Mouse (Mus musculus) MEL (cell line): ENCODE measurements around the gene Gm10717.
"Not testable (repeated sequence)": the region's sequence is repeated elsewhere in the genome, so short reads cannot be mapped to it uniquely, and the experiment has no call there.

Experiments
- BHLHE40 ChIP-seq: IDR thresholded peaks from 2 replicates; pipeline ENCODE4 v1.6.1; 2012; ENCODE audit warnings: low read depth, mild to moderate bottlenecking, inconsistent platforms, low read length, improper control_type of control experiment, borderline replicate concordance
- CTCF ChIP-seq, 3 experiments: IDR thresholded peaks in 2 of 3; conservative IDR thresholded peaks in 1 of 3; 2 replicates each; pipeline ENCODE4 v1.5.1; 2011 to 2012; ENCODE audit warnings: low read length in 3 of 3, low read depth in 2 of 3, mild to moderate bottlenecking in 2 of 3, improper control_type of control experiment in 1 of 3, inconsistent platforms in 1 of 3, mixed read lengths in 1 of 3, moderate library complexity in 1 of 3; ENCODE audit not compliant: control insufficient read depth in 1 of 3, insufficient read depth in 1 of 3, poor library complexity in 1 of 3, severe bottlenecking in 1 of 3
- ELF1 ChIP-seq: IDR thresholded peaks from 2 replicates; pipeline ENCODE4 v1.6.1; 2014; ENCODE audit warnings: low read depth, mild to moderate bottlenecking, inconsistent platforms, low read length, improper control_type of control experiment, moderate library complexity
- EP300 ChIP-seq, 2 experiments: IDR thresholded peaks; 2 replicates each; pipeline ENCODE4 v1.6.1; 2011; ENCODE audit warnings: improper control_type of control experiment in 2 of 2, low read length in 2 of 2, low read depth in 1 of 2, mild to moderate bottlenecking in 1 of 2
- ETS1 ChIP-seq: IDR thresholded peaks from 2 replicates; pipeline ENCODE4 v1.6.1; 2012; ENCODE audit warnings: low read depth, mild to moderate bottlenecking, inconsistent platforms, low read length, improper control_type of control experiment, moderate library complexity
- GATA1 ChIP-seq: IDR thresholded peaks from 2 replicates; pipeline ENCODE4 v1.6.1; 2011; ENCODE audit warnings: low read depth, low read length, improper control_type of control experiment
- MAX ChIP-seq: IDR thresholded peaks from 2 replicates; pipeline ENCODE4 v1.6.1; 2011; ENCODE audit warnings: low read length, improper control_type of control experiment
- MXI1 ChIP-seq: IDR thresholded peaks from 2 replicates; pipeline ENCODE4 v1.6.1; 2011; ENCODE audit warnings: mild to moderate bottlenecking, low read depth, low read length, improper control_type of control experiment
- MYB ChIP-seq: IDR thresholded peaks from 2 replicates; pipeline ENCODE4 v1.6.1; 2011; ENCODE audit warnings: mild to moderate bottlenecking, low read depth, low read length, improper control_type of control experiment
- POLR2A ChIP-seq, 2 experiments: IDR thresholded peaks; 2 replicates each; pipeline ENCODE4 v1.6.1; 2011 to 2012; ENCODE audit warnings: low read length in 2 of 2, mild to moderate bottlenecking in 2 of 2, control low read depth in 1 of 2, improper control_type of control experiment in 1 of 2, low read depth in 1 of 2, moderate library complexity in 1 of 2; ENCODE audit not compliant: control insufficient read depth in 1 of 2, insufficient read depth in 1 of 2, poor library complexity in 1 of 2
- TBP ChIP-seq: IDR thresholded peaks from 2 replicates; pipeline ENCODE4 v1.8.0; 2011; ENCODE audit warnings: low read depth, low read length, improper control_type of control experiment
- ZKSCAN1 ChIP-seq: IDR thresholded peaks from 2 replicates; pipeline ENCODE4 v1.6.1; 2012; ENCODE audit warnings: low read depth, mild to moderate bottlenecking, inconsistent platforms, low read length, improper control_type of control experiment, moderate library complexity

- not testable (repeated sequence) for TF ChIP-seq POLR2A (IDR thresholded peaks at IDR 0.05; ENCODE audit: control insufficient read depth in 1 of 2, insufficient read depth in 1 of 2, low read depth in 1 of 2, low read length in 2 of 2, poor library complexity in 1 of 2); EP300 (IDR thresholded peaks at IDR 0.05; ENCODE audit: low read depth in 1 of 2, low read length in 2 of 2); ZKSCAN1; CTCF (IDR thresholded peaks at IDR 0.05 in 2 of 3, conservative IDR thresholded peaks at IDR 0.05 in 1 of 3; ENCODE audit: control insufficient read depth in 1 of 3, insufficient read depth in 1 of 3, low read depth in 2 of 3, low read length in 3 of 3, poor library complexity in 1 of 3, severe bottlenecking in 1 of 3); ELF1; MXI1; MAX; ETS1; GATA1; TBP; MYB; BHLHE40
Observed at GRCm38 (mm10) chr9:3026136-3026535, 919 bp downstream of the Gm10717 start.
